Mouse (Mus musculus) liver, embryonic 16.5 days (tissue): ENCODE measurements around the gene Plekho1. TPM values are rescaled to one million over a fixed set of nuclear protein-coding genes. Genes with fewer than 3 reads are reported as not detected.

ENCODE experiments used
- ATAC-seq: fragments of 200-750 bp; cut with Nextera tagmentation; 2 replicates; pipeline ENCODE4 v1.8.0; 2017; ENCODE audit warnings: low read depth, mild to moderate bottlenecking, moderate number of reproducible peaks, moderate library complexity
- H3K27ac ChIP-seq: fragments of 300-500 bp; sonication (generic); 2 replicates; pipeline ENCODE4 v1.5.1; 2014; ENCODE audit warnings: mild to moderate bottlenecking, low read length
- H3K27me3 ChIP-seq: fragments of 300-500 bp; sonication (generic); 2 replicates; pipeline ENCODE4 v1.6.1; 2014; ENCODE audit warnings: low read depth, low read length, mixed read lengths; ENCODE audit not compliant: control insufficient read depth, insufficient read depth
- H3K36me3 ChIP-seq: fragments of 300-500 bp; sonication (generic); 2 replicates; pipeline ENCODE4 v1.6.1; 2014; ENCODE audit warnings: mild to moderate bottlenecking; ENCODE audit not compliant: control insufficient read depth, insufficient read depth
- H3K4me1 ChIP-seq: fragments of 300-500 bp; sonication (generic); 2 replicates; pipeline ENCODE4 v1.6.1; 2014; ENCODE audit warnings: low read depth, low read length, mixed read lengths; ENCODE audit not compliant: control insufficient read depth
- H3K4me2 ChIP-seq: fragments of 300-500 bp; sonication (generic); 2 replicates; pipeline ENCODE4 v1.6.1; 2014; ENCODE audit warnings: low read depth, low read length, mixed read lengths
- H3K4me3 ChIP-seq: fragments of 300-500 bp; sonication (generic); 2 replicates; pipeline ENCODE4 v1.5.1; 2014; ENCODE audit warnings: low read depth, mild to moderate bottlenecking, low read length
- H3K9ac ChIP-seq: fragments of 300-500 bp; sonication (generic); 2 replicates; pipeline ENCODE4 v1.6.1; 2014; ENCODE audit warnings: low read depth, low read length
- H3K9me3 ChIP-seq: fragments of 300-500 bp; sonication (generic); replicated peaks from 2 replicates; pipeline ENCODE4 v1.6.1; 2016; ENCODE audit warnings: low read length; ENCODE audit not compliant: control insufficient read depth
- WGBS: fragments of 180-500 bp; shearing (Covaris S2); extraction: QIAGEN DNeasy Blood & Tissue Kit; methylation state at CpG from one replicate; pipeline ENCODE4 v1.1.7; 2014; ENCODE audit not compliant: insufficient replicate concordance; 5-methylcytosine and 5-hydroxymethylcytosine counted together
- polyA plus RNA-seq: library from polyadenylated mRNA; unstranded; fragments of >200 nt; fragmentation: Nextera tagmentation; extraction: Ambion mirVana; gene quantifications from 2 replicates; pipeline ENCODE4 v1.2.1, GENCODE M21; 2015

Gene Plekho1
- polyA plus RNA-seq, 1 experiment from 2014 or later: 4.5 TPM

DNA sequence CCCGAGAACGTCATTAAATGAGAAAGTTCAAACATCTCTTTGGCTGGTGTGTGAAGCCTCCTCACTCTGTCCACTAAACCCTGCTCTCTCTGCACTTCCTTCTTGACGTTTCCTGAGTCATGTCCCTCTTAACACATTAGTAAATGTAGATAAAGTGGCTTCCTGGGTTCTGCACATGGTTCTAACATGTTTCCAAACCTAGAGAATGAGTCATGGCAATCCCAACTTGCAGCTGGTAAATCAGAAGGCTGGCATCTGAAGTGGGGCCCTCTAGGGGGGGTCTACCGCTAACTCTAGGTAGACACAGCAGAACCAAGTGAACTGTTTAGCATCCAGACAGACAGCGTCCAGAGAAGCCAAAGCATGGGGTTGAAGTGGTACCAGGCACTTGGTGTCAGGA, 21.7 kb upstream of the Plekho1 start:
- Histone ChIP-seq H3K4me3 (no peak overlapping the region), H3K4me1 (peaks cover 11% of the 10 kb centered on the region), H3K4me2 (no peak overlapping the region), H3K27me3 (no peaks in the 10 kb centered on the region), H3K27ac (no peak overlapping the region), H3K36me3 (no peaks in the 10 kb centered on the region), H3K9ac (no peak overlapping the region), H3K9me3 (no peaks in the 10 kb centered on the region)
- 50% methylated on average over 5 of the region's 5 CpGs for WGBS
- no peak for ATAC-seq

DNA sequence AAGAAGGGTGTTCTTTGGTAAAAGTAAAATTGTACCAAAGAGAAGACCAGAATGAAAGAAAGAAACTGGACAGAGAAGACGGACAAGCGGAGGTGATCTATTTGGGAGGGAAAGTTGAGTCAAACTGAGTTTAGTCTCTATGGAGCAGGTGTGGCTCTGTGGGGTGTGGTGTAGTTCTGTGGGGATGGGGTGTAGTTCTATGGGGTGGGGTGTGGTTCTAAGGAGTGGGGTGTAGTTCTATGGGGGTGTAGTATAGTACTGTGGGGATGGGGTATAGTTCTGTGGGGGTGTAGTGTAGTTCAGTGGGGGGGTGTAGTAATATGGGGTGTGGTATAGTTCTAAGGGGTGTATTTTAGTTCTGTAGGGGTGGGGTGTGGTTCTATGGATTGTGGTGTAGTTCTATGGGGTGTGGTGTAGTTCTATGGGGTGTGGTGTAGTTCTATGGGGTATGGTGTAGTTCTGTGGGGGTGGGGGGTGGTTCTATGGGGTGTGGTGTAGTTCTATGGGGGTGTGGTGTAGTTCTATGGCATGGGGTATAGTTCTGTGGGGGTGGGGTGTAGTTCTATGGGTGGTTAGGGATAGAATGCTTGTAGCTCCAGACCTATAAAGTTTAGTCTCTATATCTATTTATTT, 20.6 kb upstream of the Plekho1 start:
- peak; percentile 47; the same call in 1 of the 2 replicates for ATAC-seq
- no peak overlapping the region for H3K4me3 ChIP-seq
- H3K27ac ChIP-seq: no peak overlapping the region
- 82% methylated on average over 2 of the region's 2 CpGs for WGBS
- peaks cover 5% of the 10 kb centered on the region for H3K4me1 ChIP-seq
- H3K27me3 ChIP-seq: no peaks in the 10 kb centered on the region
- H3K9ac ChIP-seq: no peak overlapping the region
- no peaks in the 10 kb centered on the region for H3K9me3 ChIP-seq
- H3K4me2 ChIP-seq: no peak overlapping the region
- H3K36me3 ChIP-seq: no peaks in the 10 kb centered on the region

DNA sequence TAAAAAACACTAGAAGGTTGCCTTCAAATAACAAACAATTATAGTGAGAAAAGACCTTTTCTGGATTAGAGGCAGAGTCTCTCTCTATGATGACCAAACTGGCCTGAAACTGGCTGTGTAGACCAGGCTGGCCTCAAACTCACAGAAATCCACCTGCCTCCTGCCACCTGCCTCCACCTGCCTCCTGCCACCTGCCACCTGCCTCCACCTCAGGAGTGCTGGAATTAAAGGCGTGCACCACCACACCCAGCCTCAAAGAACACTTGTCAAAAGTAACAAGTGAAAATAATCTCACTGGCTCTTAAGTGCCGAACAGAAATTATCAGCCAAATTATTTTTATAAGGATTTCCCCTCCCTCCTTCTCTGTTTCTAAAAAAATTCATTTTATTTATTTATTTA, 19.9 kb upstream of the Plekho1 start:
- 77% methylated on average over 2 of the region's 2 CpGs for WGBS

DNA sequence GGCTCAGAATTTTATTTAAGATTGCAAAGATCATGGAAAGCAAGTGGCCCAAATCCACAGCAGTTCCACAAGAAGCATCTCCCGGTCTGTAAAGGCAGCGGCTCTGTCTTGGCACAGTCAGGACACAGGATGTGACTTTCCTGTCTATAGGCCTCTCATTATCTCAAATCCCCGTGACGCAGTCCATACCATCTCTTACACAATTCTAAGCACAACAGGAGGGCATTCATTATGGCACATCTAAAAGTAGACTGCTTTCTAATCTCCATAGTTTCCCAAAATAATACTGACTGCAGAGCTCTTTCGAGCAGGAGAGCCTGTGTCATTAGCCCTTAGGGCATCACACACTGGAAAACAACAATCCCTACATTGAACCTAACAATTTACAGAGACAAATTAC, 17.0 kb upstream of the Plekho1 start:
- ATAC-seq: no peak
- no peaks in the 10 kb centered on the region for H3K9me3 ChIP-seq
- no peak overlapping the region for H3K27ac ChIP-seq
- peaks cover 4% of the 10 kb centered on the region for H3K4me1 ChIP-seq
- H3K36me3 ChIP-seq: no peaks in the 10 kb centered on the region
- H3K4me2 ChIP-seq: no peak overlapping the region
- H3K9ac ChIP-seq: no peak overlapping the region
- WGBS: 63% methylated on average over 5 of the region's 5 CpGs
- H3K27me3 ChIP-seq: no peaks in the 10 kb centered on the region
- no peak overlapping the region for H3K4me3 ChIP-seq

More for the DNA sequence above, 19.9 kb upstream of the Plekho1 start:
- Histone ChIP-seq H3K36me3 (no peaks in the 10 kb centered on the region), H3K4me3 (no peak overlapping the region), H3K27me3 (no peaks in the 10 kb centered on the region), H3K4me1 (peaks cover 4% of the 10 kb centered on the region), H3K9me3 (no peaks in the 10 kb centered on the region), H3K27ac (no peak overlapping the region), H3K9ac (no peak overlapping the region), H3K4me2 (no peak overlapping the region)
- no peak for ATAC-seq

DNA sequence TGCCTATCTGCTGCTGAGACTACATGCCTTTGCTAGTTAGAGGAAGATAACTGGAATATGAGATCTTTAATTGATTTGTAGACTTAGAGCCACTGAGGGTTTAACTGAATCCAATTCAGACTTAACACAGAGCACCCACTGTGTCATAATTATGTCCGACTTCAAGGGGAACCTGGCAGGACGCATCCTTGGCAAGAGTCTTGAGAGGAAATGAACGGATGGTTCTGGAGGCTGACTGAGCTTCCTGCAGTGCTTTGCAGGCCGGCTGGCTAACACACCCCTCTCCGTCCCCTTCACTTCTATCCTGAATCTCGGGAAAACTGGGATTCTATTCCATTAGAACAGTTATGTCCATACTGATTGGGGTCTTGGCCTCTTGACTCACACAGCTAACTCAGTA, 12.7 kb upstream of the Plekho1 start:
- Histone ChIP-seq H3K27ac (no peak overlapping the region), H3K9me3 (no peaks in the 10 kb centered on the region), H3K9ac (no peak overlapping the region), H3K27me3 (no peaks in the 10 kb centered on the region), H3K4me2 (no peak overlapping the region), H3K4me1 (no peaks in the 10 kb centered on the region), H3K4me3 (no peak overlapping the region), H3K36me3 (no peaks in the 10 kb centered on the region)
- no peak for ATAC-seq
- 63% methylated on average over 6 of the region's 6 CpGs for WGBS

DNA sequence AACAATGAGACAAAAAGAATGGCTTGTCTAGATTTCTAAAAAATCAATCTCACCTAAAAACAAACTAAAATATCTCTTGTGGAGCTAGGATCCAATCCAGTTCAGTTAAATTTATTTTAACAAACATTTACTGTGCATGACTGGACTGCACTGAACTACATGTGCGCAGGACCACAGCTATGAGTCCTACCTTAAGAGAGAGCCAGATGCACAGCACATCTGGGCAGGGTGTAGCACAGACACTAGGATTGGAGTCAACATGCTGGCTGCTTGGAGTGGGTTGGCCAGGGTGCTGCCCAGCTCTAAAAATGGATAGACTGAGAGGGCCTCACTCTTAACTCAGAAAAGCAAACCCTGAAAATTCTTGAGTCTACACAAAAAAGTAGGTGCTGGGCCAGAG, 5.8 kb upstream of the Plekho1 start:
- Histone ChIP-seq H3K9me3 (no peaks in the 10 kb centered on the region), H3K9ac (no peak overlapping the region), H3K4me2 (no peak overlapping the region), H3K27me3 (peaks cover 7% of the 10 kb centered on the region), H3K27ac (no peak overlapping the region), H3K4me1 (peaks cover 33% of the 10 kb centered on the region), H3K4me3 (no peak overlapping the region), H3K36me3 (no peaks in the 10 kb centered on the region)
- WGBS: 79% methylated on average over 1 of the region's 1 CpGs
- ATAC-seq: no peak

DNA sequence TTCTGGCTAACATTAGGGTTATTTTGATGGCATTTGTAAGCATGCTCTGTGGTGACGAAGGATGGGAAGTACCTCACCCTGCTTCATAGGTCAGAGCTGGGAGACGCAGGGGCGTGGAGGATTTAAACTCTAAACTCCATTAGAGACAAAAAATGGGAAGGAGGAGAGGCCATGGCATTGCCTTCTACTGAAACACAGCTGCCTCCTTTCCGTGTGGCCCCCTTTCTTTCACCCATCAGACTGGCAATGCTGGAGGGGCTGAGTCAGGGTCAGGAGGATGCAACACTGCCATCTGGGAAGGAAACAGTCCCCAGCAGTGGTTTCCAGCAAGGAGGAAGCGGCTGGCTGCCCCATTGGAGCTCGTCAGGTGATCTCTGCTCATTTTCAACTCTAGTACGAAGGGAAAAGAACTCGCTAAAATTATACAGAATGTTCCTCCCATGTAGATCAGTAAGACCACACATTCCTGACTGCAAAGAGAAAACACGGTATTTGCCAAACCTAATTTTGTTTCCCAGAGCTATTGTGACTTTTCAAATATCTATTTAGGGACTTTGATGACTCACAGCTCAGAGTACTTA, 5.2 kb upstream of the Plekho1 start:
- no peaks in the 10 kb centered on the region for H3K9me3 ChIP-seq
- no peak overlapping the region for H3K4me3 ChIP-seq
- no peak overlapping the region for H3K27ac ChIP-seq
- H3K36me3 ChIP-seq: no peaks in the 10 kb centered on the region
- no peak overlapping the region for H3K9ac ChIP-seq
- ATAC-seq: no peak
- peaks cover 37% of the 10 kb centered on the region for H3K4me1 ChIP-seq
- WGBS: 42% methylated on average over 9 of the region's 9 CpGs
- no peak overlapping the region for H3K4me2 ChIP-seq
- peaks cover 12% of the 10 kb centered on the region for H3K27me3 ChIP-seq

DNA sequence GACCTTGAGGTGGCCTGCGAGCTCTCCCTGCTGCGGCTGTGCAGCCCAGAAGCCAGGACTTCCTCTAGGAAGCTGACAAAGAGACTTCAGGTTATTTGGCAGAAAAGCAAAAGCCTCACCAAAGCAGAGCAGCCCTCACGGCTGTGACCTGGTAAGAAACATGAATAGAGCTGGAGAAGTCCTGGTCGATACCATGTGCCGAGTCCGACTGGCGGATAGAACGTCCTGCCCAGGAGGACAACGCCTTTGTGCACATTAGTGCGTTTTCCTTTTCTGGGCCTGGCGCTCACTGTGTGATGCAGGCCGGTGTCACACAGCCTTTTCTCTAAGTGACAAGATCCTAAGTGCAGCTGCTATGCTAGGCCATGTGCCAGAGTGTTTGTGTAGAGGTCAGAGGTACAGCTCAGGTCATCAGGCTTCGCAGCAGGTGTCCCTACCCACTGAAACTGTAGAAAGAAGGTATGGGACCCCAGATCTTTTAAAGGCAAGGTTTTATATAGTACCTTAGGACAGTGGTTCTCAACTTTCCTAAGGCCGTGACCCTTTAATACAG, 4.4 kb upstream of the Plekho1 start:
- no peaks in the 10 kb centered on the region for H3K9me3 ChIP-seq
- WGBS: 62% methylated on average over 14 of the region's 14 CpGs
- H3K4me2 ChIP-seq: no peak overlapping the region
- ATAC-seq: no peak
- H3K4me1 ChIP-seq: peaks cover 37% of the 10 kb centered on the region
- H3K4me3 ChIP-seq: no peak overlapping the region
- no peaks in the 10 kb centered on the region for H3K36me3 ChIP-seq
- H3K27me3 ChIP-seq: peaks cover 20% of the 10 kb centered on the region
- H3K9ac ChIP-seq: no peak overlapping the region
- H3K27ac ChIP-seq: peak overlapping the region; percentile 49; the same call in 1 of the 2 replicates

DNA sequence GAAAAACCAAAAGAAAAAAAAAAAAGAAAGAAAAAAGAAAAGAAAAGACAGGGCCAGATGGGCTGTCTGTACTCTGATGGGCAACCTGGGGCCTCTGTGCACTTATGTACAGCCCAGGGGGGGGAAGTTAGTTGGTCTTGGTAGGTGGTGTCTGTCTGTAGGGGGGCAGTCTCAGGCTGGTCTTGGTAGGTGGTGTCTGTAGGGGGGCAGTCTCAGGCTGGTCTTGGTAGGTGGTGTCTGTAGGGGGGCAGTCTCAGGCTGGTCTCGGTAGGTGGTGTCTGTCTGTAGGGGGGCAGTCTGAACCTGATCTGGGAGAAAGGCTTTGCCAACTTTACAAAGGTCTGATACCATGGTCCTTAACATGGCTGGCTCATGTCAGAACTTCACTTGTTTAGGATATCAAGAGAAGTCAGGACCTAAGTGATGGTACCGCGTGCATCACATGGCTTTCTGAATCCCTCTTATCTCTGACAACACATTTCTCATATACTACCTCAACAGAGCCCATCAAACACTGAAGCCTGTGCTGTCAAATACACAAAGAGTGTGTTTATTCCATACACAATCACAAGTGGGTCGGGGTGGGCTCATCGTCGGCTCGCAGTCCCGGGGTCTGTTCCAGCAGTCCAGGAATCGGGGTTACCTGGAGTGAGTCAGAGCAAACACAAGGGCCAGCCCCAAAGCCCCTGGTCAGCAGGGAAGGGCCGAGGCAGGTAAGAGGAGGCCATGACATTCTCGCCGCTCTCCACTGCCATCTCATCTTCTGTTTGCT, 3.7 kb upstream of the Plekho1 start:
- Histone ChIP-seq H3K4me2 (no peak overlapping the region), H3K9ac (no peak overlapping the region), H3K4me3 (no peak overlapping the region), H3K4me1 (peaks cover 37% of the 10 kb centered on the region), H3K27me3 (peaks cover 27% of the 10 kb centered on the region), H3K27ac (peak overlapping the region; percentile 49; the same call in 1 of the 2 replicates), H3K36me3 (no peaks in the 10 kb centered on the region), H3K9me3 (no peaks in the 10 kb centered on the region)
- ATAC-seq: peak; percentile 84
- 49% methylated on average over 12 of the region's 12 CpGs for WGBS
